17 mouse cellular contexts compared by ENCODE assay signal in the genomic region with DNA sequence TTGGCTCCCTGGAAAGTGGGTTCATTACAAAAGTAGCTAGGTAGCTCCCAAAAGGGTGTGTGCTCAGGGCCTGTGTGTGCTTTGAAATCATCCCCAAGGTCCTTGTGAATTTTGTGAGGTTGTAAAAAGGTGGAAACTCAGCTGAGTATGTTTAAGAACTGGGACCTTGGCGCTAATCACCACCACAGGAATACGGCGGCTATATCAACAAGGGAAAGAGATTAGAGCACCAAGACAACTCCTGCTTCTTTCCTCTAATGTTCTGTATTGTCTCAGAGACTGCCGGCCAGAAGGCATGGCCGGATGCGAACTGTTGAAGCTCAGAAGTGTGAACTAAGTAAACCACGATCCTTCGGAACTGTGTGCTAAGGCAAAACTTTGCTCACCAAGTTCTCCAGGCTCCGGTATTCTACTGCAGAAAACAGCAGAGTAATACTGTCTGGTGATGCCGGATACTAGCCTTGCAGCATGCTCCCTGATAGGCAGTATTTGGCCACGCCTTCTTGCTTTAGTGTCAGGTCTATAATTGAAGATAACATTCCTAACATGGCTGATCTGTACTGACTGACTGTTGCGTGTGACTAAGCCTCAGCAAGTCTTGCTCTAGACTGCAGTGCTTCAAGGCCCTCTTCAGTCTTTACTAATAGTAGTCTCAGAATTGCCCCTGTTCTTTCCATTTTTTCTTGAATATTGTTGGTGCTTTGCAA. TPM values are rescaled to one million over a fixed set of nuclear protein-coding genes. Genes with fewer than 3 reads are reported as not detected.
DNase-seq lines count a peak whose midpoint lies in the region; ATAC-seq lines count a peak whose summit lies in the region.
"Had no signal": no experiment of that assay in that cellular context is flagged by ENCODE, and none has a peak within 500 bp of the region (broad histone marks: within the 10 kb centered on the region; RNA-seq: fewer than 3 reads in every experiment).

No protein-coding gene starts in this region.

- H3K4me1 ChIP-seq in heart, embryonic 15.5 days (replicated peaks) = peaks cover 15% of the 10 kb centered on the region
- peaks cover 84% of the 10 kb centered on the region for H3K4me1 ChIP-seq in erythroblast, embryonic 14.5 days (ENCODE audit: control insufficient read depth)
- peaks cover 84% of the 10 kb centered on the region for H3K4me1 ChIP-seq in liver, embryonic 15.5 days (replicated peaks)
- H3K4me1 ChIP-seq: limb, embryonic 15.5 days; neural tube, embryonic 13.5 days had no signal

- no peak overlapping the region for H3K9ac ChIP-seq in heart, embryonic 15.5 days
- H3K9ac ChIP-seq in liver, embryonic 15.5 days = peak overlapping the region; percentile 60
- H3K9ac ChIP-seq: limb, embryonic 15.5 days; neural tube, embryonic 13.5 days had no signal

- intact Hi-C loops in heart, postnatal 25 days (cut with DNase I) = no loop called here

- no peaks in the 10 kb centered on the region for H3K9me3 ChIP-seq in heart, embryonic 15.5 days (replicated peaks)
- H3K9me3 ChIP-seq in erythroblast, embryonic 14.5 days (ENCODE audit: control insufficient read depth, low read length) = no peaks in the 10 kb centered on the region
- no peaks in the 10 kb centered on the region for H3K9me3 ChIP-seq in liver, embryonic 15.5 days (replicated peaks)
- H3K9me3 ChIP-seq: limb, embryonic 15.5 days; neural tube, embryonic 13.5 days had no signal

- no peak overlapping the region for H3K4me2 ChIP-seq in heart, embryonic 15.5 days
- peak overlapping the region; percentile 71 for H3K4me2 ChIP-seq in liver, embryonic 15.5 days
- H3K4me2 ChIP-seq: limb, embryonic 15.5 days; neural tube, embryonic 13.5 days had no signal

- peak; percentile 43; the same call in 1 of the 2 replicates for ATAC-seq in heart, embryonic 15.5 days (replicated peaks; ENCODE audit: insufficient number of reproducible peaks, insufficient read depth, low FRiP score, low read depth)
- ATAC-seq in liver, embryonic 15.5 days (ENCODE audit: insufficient read depth) = peak; percentile 97
- ATAC-seq: hindbrain, embryonic 16.5 days had no signal

- no peaks in the 10 kb centered on the region for H3K27me3 ChIP-seq in heart, embryonic 15.5 days
- H3K27me3 ChIP-seq in erythroblast, embryonic 14.5 days (ENCODE audit: control insufficient read depth) = no peaks in the 10 kb centered on the region
- H3K27me3 ChIP-seq in liver, embryonic 15.5 days = no peaks in the 10 kb centered on the region
- H3K27me3 ChIP-seq: limb, embryonic 15.5 days; neural tube, embryonic 13.5 days had no signal

- WGBS in heart, embryonic 15.5 days = 40% methylated on average over 12 of the region's 12 CpGs
- 24% methylated on average over 12 of the region's 12 CpGs for WGBS in liver, embryonic 15.5 days (ENCODE audit: insufficient replicate concordance)

- H3K4me3 ChIP-seq in heart, embryonic 15.5 days = no peak overlapping the region
- H3K4me3 ChIP-seq in erythroblast, embryonic 14.5 days (replicated peaks) = peak overlapping the region; percentile 62
- peak overlapping the region; percentile 44 for H3K4me3 ChIP-seq in liver, embryonic 15.5 days (replicated peaks)
- H3K4me3 ChIP-seq: left cerebral cortex, adult 2 months; limb, embryonic 15.5 days; neural tube, embryonic 13.5 days had no signal

- no peak for DNase-seq in heart, postnatal 25 days (ENCODE audit: low spot score)
- peak; percentile 36 for DNase-seq in MEL-GATA-1-ER (ENCODE audit: extremely low read depth, low read depth)
- DNase-seq in frontal cortex, postnatal 10 days (ENCODE audit: low spot score in 2 of 2) = no peak
- DNase-seq in adrenal gland, postnatal 25 days = no peak
- no peak for DNase-seq in thymus, postnatal 14 days
- DNase-seq: gastrocnemius, postnatal 25 days; kidney, postnatal 25 days; midbrain, embryonic 14.5 days; retina, postnatal 1 day; thymus, postnatal 4 days had no signal

- no peak overlapping the region for H3K27ac ChIP-seq in heart, embryonic 15.5 days
- H3K27ac ChIP-seq in liver, embryonic 15.5 days (replicated peaks) = peak overlapping the region; percentile 97
- H3K27ac ChIP-seq: left cerebral cortex, adult 2 months; limb, embryonic 15.5 days; neural tube, embryonic 13.5 days had no signal

- H3K36me3 ChIP-seq in heart, embryonic 15.5 days = no peaks in the 10 kb centered on the region
- H3K36me3 ChIP-seq in erythroblast, embryonic 14.5 days (ENCODE audit: control insufficient read depth) = peaks cover 84% of the 10 kb centered on the region
- H3K36me3 ChIP-seq in liver, embryonic 15.5 days (replicated peaks) = peaks cover 14% of the 10 kb centered on the region; the same call in 1 of the 2 replicates
- H3K36me3 ChIP-seq: neural tube, embryonic 13.5 days had no signal

RNA-seq across cellular contexts. Expression of a gene that starts 19.5 kb away (rescaled TPM):
- polyA plus RNA-seq in heart, embryonic 15.5 days (2015; fragmentation: Nextera tagmentation; extraction: Ambion mirVana) = 9.1 and 10.5 TPM in 2 replicates
- 10 to 100 TPM; 15.5 to 18.9 TPM for total RNA-seq in heart, postnatal 25 days (2021)
- 9.3 and 11.8 TPM in 2 replicates for polyA plus RNA-seq in erythroblast, embryonic 14.5 days (2012)
- polyA plus RNA-seq in liver, embryonic 15.5 days (2015; fragmentation: Nextera tagmentation; extraction: Ambion mirVana) = 19.0 and 21.9 TPM in 2 replicates
- total RNA-seq in adrenal gland, postnatal 25 days (2021) = 107 and 135 TPM in 2 replicates

RNA-seq across cellular contexts. Expression of a gene that starts 29.2 kb away (rescaled TPM):
- polyA plus RNA-seq in heart, embryonic 15.5 days (2015; fragmentation: Nextera tagmentation; extraction: Ambion mirVana) = 46.0 and 47.0 TPM in 2 replicates
- total RNA-seq in heart, postnatal 25 days (2021) = 10 to 100 TPM; 36.8 to 40.5 TPM
- 0.90 and 1.8 TPM in 2 replicates for polyA plus RNA-seq in erythroblast, embryonic 14.5 days (2012)
- polyA plus RNA-seq in liver, embryonic 15.5 days (2015; fragmentation: Nextera tagmentation; extraction: Ambion mirVana) = 25.2 and 26.2 TPM in 2 replicates
- total RNA-seq in adrenal gland, postnatal 25 days (2021) = 69.2 and 69.8 TPM in 2 replicates
